Mouse (Mus musculus) c-Kit-positive CD71-positive TER-119-positive erythroid progenitor cells, embryonic 14.5 days (primary cell): ENCODE data around the gene Lmnb2.

Source experiments
- DNase-seq: peaks from one replicate; pipeline ENCODE4 v3.0.0-alpha.2; 2013; ENCODE audit warnings: low spot score

Gene Lmnb2

DNA sequence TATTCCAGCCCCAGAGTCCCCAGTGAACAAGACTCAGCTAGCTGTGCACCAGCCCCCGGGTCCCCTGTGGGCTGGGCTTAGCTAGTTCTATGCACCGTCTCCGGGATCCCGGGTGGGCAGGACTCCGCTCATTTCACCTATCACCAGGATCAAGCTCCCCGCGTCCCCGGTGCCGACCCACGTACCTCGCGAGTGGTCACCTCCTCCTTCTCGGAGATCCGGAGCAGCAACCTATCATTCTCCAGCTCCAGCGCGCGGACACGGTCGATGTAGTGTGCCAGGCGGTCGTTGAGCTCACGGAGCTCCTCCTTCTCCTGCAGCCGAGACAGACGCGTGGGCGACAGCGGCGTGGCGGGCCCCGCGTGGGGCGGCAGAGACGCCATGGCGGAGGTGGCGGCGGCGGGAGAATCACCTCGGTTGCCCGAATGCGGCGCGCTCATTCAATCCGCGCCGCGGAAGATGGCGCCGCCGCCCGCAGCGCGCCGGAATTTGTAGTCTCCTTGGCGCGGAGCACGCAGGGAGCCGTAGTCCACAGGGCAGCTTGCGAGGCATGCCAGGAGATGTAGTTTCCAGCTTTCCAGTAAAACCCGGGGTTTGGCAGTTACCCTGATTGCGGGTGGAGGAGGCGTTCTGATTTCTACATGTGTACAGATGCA lies at the start of gene Lmnb2:
Gene Lmnb2, minus strand, starts transcription at position 467 of the 656 bp plus-strand sequence.
- DNase-seq: peak; percentile 46

DNA sequence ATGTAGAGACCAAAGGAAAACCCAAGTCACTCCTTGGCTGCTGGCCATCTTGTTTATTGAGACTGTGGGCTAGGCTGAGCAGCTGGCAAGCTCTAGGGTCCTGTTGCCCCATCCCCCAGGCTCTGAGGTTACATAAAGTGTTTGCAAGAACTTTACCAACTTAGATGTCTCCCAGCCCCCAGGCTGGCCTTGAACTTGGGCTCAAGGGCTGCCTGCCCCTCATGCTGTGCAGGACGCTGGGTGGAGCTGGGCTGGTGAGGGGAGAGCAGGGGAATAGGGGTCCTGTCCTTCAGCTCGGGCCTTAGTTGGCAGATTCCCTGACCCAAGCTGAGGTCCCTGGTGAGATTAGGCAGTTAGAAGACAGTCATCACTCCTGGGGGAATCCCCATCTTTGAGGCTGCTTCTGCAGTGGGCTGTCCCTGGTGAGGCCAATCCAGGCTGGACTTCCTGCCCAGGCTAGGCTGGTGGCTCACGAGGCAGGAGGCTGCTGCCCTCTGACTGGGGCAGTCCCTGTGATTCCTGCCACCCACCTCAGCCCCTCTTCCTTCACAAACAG lies 49.1 kb upstream of the Lmnb2 start:
- DNase-seq: no peak

DNA sequence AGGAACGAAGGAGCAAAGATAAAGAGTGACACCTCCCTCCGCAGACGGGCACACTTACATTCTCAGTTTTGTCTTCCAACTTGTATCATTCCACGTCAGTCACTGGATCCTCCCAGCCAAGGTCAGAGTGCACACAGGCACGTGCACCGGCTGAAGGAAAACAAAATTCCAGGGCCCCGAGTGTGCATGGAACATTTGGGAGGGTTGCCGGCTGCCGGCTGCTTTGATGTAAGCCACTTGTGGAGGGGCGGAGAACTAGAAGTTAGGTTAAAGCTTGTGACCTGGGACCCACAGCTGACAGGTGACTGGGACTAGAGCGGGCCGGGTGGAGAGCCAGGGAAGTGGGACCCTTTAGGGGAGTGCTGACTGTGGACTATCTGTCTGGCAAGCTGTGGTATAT lies 48.3 kb upstream of the Lmnb2 start:
- no peak for DNase-seq

DNA sequence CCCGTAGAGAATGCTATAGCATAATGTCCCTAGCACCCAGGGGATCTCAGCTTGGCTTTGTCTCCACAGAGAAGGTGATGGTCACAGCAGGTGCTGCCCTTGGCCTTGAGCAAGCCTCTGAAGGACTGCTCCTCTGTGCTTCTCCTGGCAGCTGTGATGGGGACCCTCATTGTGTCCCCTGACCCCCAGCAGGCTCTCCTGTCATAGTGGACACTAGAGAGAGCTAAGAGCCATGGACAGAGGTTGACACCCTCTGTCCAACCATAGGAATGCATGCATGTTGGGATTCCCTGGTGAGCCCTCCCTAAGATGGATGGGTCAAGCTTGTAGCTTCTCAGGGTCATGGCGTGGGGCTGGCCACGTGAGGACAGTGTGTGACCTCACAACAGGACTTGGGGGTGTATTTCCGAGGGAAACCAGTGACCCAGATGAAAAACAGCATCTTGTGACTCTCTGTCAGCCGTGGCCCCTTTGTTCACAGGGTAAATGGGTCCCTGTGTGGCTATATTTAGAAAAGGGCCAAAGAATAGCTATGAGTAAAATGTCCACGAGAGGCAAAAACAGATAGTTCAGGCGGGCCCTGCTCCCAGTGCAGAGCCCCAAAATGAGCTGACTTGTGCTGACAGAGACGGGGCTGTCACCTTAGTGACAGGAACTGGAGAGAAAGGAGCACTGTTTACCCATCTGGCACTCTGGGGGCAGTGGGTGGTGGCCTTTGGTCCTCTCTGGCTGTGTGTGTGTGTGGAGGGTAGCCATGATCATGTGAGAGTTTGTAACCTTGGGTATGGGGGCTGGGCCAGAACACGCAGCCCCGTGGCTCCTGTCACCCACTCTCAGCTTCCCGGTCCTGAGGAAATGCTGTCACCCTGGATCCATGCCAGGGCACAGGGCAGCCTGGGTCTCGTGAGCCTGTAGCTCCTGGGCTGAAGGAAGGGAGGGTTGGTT lies 45.3 kb upstream of the Lmnb2 start:
- DNase-seq: no peak

DNA sequence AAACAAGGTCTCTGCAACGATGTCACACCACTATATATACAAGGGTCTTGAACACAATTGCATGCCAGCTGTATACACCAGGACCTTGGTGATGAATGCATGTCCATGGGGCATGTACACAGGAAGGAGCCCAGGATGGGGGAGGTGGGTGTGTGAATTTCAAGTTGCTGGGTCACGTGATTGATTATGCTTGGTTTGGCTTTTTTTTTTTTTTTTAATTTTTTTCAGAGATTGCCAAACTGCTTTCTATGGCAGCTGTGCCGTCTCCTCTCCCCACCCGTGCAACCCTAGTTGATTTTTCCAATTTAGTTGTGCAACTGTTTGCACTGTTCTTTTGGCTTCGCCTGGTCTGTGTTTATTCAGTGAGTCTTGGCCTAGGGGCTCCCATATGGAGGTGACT lies 44.5 kb upstream of the Lmnb2 start:
- DNase-seq: no peak

DNA sequence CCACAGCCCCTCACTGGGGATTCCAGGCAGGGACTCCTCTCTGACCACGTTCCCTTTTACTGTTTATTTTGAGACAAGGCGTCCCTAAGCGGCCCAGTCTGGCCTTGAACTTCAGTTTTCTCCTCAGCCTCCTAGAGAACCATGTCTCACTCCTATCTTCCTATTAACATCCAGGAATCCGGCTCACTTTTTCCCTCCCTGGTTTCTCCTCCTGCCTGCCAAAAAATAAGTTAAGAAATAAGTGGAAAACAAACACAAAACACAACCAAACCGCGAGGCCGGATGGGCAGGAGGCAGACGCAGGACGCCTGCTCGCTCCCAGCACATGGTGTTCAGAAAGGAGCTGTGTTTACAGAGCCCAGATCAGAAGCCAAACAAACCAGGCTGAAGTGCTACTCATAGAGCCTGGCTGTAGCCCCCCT lies 44.0 kb upstream of the Lmnb2 start:
- DNase-seq: no peak

DNA sequence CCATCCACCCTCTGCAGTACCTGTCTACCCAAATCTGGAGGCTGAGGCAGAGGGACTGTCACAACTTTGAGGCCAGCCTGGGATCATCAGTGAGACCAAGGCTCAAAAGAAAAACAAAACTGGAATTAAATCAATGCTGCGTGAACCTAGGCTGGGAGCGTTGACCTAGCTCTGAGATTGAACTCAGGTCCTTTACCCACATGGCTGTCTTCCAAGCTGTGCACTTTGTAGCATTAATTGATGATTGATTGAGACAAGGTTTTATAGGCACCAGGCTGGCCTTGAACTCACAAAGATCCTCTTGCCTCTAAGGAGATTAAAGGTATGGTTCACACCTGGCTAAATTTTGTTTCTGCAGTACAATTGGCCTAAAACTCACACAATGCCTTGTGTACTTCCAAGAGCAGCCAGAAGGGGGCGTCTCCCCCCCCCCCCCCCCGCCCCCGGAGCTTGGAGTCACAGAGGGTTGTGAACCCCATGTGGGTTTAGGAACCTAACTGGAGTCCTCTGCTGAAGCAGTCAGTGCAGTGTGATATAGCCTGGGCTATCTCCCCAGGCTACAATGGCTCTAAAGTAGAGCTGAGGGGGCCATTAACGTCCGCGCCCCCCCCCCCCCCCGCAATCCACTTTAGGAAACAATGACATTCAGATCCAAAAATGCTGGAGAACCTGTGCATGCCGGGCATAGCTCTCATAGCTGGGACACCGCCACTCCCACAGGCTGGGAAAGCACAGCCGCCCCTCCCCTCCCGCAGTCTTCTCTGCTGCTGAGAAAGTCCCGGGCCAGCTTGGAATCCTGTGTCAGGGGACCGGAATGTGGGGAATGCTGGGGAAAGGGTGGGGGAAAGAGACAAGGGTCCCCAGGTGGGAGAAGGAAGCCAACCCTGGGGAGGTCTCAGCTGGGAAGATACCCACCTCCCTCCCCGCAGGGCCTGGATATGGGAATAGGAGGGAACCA lies 42.8 kb upstream of the Lmnb2 start:
- no peak for DNase-seq

DNA sequence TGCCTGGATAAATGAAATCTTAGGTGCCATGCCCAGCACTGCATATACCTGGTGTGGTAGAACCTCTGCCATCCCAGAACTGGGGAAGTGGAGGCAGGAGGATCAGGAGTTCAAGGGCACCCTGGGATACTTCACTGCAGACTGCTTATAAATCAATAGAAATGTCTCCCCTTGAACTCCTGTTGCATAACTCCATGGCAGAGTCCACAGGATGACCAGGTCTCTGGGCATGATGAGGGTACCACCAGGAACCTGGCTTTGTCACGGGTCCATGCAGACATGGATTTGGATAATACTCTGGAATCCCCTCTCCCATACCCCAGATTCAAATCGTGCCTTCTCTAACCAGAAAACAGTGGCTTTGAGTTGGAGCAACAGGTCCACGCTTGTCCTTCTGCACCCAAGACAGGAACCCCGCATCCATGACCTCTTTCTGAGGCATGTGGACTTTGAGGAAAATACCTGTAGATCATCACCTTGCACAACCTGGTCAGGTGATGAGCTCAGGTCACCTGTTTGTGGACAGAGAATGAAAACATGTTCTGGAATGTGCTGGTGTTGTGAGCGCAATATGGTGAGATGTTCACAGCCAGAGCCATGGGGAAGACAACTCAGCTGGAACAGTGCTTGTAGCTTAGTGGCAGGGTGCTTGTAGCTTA lies 41.1 kb upstream of the Lmnb2 start:
- DNase-seq: no peak

DNA sequence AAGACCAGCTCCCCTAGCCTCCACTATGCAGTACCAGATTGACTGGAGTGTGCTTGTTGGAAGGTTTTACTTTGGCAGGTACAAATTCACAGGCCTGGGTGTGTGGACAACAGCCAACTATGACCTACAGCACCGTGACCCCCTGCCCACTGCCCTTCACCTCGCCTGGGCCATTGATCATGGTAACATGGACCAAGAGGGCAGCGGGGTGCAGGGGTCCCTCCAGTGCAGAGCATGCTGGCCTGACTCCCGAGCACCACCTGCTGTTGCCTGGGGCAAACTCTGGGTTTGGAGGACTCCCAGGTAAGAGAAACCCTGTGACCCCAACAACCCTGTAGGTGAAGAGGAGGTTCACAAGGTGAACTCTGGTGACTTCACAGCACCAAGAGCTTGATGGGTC lies 39.7 kb upstream of the Lmnb2 start:
- no peak for DNase-seq

DNA sequence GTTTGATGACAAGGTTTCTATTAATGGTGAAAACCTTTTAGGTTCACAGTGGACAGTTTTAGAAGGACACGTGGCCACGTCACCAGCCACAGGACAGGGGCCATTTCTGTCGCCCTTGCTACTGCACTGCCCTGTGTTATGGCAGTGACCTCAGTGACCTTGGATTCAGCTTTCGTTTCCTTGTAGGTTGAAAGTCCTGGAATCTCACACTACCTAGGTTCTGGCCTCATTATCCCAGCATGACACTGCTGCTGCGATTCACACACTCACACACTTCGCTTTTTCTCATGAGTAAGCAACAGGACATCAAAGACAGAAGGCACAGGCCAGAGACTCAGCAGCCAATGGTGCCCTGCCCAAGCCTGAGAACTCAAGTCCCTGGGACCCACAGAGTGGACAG lies 38.9 kb upstream of the Lmnb2 start:
- DNase-seq: no peak

DNA sequence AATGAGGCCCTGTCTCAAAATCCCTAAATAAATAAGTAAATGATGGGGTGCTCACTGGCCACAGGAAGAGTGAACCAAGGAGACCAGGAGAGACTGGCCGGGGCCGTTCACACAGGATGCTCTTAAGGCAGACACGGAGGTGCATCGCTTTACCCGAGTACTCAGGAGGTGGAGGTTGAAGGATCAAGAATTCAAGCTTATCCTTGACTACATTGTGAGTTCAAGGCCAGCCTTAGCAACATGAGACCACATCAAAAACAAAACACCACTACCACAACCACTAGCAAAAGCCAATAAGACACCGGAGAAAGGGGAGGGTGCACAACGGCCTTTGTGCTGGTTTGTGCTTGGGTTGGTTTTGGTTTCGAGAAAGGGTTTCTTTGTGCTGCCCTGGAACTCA lies 38.3 kb upstream of the Lmnb2 start:
- DNase-seq: no peak

DNA sequence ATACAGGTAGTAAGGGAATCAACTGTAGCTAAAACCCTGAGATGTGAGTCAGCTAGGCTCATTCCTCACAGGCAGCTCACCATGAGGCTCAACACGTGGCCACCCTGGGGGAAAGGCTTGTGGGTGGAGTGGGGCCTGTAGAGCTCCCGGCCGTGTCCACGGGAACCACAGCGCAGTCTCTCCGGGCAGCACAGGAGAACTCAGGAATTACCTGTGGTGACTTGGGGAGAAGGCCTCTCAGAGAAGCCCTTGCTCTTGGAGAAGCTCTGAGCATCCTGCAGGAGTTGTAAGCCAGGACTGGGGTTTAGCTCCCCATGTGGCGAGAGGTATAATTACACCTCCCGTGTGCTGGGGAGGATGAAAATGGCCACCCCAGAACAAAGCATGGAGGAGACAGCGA lies 37.5 kb upstream of the Lmnb2 start:
- peak; percentile 49 for DNase-seq

DNA sequence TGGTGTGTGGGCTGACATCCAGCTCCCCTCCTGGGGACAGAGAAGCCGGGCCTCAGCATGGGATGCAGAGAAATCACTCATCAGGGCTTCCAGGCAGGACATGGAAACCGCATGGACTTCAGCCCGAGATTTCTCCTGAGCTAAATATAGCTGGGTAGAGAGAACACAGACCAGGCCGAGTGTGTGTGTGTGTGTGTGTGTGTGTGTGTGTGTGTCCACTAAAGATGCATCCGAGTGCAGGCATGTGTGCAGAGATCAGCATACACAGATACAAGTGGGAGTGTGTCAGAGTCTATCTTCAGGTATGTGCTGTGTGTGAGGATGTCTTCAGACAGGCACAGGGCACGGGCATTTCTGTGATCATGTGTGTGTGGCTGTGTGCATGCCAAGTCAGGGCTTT lies 36.8 kb upstream of the Lmnb2 start:
- no peak for DNase-seq

DNA sequence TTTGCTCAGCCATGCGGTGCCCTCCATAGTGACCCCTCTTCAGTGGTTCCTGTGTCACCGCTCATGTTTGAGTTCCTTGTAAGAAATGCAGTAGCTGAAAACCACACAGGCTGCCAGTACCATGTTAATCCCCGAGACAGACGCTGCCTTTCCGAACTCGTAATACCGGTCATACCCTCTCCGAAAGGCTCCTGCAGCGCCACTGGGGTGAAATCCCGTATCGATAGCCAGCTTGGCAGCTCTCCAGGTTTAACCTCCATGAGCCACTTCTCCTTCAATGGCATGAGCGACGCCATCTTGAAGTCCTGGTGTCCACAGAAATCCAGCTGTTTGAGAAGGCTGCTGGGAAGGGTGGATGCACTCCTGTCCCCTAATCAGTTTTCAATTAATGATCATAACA lies 36.4 kb upstream of the Lmnb2 start:
- no peak for DNase-seq

DNA sequence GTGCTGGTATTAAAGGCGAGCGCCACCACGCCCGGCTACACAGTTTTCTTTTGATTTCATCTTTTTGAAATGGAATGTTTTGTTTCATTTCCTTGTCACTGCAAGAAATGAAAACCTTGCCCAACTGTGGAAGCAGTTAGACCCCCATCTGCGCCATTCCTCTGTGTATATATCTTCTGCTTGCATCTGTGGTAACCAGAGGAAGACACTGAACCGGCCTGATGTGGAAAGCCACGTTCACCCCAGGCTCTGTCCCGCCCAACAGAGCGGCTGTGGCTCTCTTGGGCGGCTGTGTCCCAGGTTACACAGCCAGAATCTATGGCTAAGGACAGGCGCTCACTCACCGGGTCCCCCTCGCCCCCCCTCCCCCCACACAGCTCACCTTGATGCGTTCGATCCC lies 34.4 kb upstream of the Lmnb2 start:
- DNase-seq: no peak

DNA sequence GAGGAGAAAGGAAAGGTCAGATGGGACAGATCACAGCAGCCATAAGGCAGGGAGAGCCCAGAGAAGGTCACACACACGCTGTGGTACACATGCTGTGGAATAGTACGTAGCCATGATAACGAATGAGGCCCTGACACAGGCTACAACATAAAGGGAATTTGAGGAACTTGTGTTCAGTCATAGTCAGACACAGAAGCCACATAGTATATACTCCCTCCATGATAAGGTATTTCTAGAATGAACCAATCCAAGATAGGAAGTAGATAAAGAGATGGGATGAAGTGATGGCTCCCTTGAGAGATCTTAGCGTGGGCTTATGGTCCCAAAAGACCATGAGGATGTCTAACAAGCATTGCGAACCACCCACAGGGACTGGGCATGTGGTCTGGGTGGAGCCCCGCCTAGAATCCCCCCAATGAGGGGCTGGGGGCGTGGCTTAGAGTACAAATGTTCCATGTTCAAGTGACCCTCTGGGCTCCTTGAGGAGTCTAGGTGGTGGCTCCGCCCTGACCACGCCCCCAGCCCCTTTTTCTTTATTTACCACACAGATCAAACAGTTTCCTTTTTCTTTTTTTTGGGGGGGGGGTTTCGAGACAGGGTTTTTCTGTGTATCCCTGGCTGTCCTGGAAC lies 33.8 kb upstream of the Lmnb2 start:
- no peak for DNase-seq

DNA sequence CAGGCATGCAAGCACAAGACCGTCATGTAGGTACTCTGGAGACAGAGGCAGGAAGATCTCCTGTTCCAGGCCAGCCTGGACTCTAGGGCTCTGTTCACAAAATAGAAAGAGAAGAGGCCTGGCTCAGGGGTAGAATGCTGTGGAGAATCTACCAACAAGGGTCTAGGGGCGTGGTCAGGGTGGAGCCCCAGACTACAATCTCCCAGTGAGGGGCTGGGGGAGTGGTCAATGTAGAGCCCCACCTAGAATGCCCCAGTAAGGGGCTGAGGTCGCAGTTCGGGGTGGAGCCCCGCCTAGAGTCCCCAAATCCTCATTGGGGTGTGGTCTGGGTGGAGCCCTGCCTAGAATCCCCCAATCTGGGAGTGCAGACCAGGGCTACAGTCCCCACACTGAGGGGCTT lies 32.3 kb upstream of the Lmnb2 start:
- no peak for DNase-seq

DNA sequence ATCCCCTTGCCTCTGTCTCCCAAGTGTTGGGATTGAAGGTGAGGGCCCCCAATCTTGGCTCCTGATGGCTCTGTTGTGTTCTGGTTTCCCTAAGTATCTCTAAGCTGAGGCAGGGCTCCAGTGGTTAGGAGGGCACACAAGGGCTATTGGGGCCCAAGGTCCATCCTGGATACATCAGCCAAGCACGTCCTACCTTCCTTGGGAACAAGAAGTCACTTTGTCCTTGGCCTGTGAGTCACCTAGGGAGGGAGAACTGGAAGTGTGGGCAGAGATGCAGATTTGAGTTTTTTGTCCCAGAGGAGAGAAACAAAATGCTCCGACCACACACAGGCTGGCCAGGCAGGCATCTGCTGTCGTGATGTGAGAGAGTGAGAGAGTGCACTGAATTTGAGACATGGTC lies 31.0 kb upstream of the Lmnb2 start:
- no peak for DNase-seq

DNA sequence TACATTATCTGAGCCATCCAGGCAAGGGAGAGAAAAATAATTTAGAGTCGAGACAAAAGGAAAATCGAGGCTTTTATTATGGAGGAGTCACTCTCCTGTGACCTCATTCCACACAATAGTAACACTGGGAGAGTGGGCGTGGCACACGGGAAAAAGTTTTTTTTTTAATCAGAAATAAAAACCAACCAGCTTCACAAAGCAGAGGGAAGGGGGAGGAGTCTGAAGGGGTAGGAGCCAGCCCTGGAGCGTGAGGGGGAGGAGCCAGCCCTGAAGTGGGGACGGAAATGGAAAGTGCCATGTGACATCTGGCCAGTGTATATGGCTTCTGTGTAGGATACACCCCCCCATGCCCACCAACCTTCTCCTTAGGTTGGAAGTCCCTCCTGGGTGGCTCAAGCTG lies 30.5 kb upstream of the Lmnb2 start:
- no peak for DNase-seq

DNA sequence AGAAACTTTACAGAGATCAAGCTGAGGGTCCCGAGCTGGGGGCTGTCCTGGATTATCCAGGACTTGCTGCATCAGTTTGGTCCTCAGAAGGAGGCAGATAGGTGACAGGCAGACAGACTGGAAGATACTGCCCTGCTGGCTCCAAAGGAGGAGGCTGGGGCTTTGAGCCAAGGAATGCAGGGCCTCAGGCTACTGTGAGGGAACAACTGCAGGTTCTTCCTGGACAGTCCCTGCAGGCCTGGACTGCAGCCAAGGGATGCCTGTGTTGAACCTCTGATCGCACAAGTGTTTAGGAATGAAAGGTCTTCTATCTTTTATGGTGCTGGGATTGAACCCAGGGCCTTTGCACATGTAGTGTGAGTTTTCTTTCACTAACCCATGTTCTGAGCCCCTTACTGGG lies 29.8 kb upstream of the Lmnb2 start:
- DNase-seq: no peak
